Comparison of ENCODE assay signal across 8 mouse cellular contexts in the genomic region with DNA sequence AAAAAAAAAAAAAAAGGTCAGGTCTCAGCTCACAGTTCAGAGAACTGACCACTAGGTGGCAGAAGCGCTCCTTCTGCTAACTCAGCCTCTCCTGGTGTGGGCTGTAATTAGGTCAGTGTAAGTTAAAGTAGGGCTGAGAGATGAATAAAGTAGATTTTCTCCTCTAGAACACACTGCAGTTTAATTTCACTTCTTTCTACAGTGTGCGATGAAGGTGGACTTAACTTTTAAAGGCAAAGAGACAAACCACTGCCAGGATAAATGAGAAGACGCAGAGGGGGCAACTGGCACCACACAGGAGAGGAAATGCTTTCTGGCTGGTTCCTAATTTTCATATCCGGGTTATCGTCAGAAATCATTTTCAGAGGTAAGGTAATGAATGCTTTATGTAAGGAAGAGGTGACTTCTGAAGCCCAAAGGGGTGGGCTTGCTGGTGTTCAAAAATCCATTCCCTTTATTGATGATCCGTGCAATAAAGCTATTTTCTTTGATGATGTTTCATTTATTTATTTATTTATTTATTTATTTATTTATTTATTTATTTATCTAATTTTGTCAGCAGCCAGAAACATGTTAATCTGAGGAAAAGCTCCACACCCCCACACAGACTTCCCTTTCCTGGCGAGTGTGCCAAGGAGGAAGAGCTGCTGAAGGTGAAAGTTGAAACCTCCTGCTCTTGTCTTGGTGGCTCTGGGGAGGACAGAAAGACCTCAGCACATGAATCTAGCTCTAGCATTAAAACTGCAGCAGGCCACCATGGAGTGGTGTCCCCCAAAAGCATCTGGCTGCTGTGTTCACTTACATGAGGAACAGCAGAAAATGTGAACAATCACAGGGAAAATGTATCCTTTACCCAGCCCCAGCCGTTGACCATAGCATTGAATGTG.
DNase-seq lines count a peak whose midpoint lies in the region; ATAC-seq and TF ChIP-seq lines count a peak whose summit lies in the region.

No protein-coding gene starts in this region.

- H3K4me3 ChIP-seq in gastrocnemius, adult 2 months: peak overlapping the region; percentile 63

- DNase-seq in cerebellum, postnatal 4 days (ENCODE audit: low spot score in 2 of 2): peak; percentile 65 to 83
- peak; percentile 81 for DNase-seq in gastrocnemius, adult 2 months
- DNase-seq in induced T-regulatory cell, adult 2 months (ENCODE audit: low read depth): peak; percentile 64
- DNase-seq in left cerebral cortex, adult 8-10 months (ENCODE audit: low spot score in 2 of 2): peak; percentile 15 to 42
- peak; percentile 67 for DNase-seq in right cerebral cortex, adult 18-20 months
- DNase-seq in urinary bladder, adult 2 months (ENCODE audit: low spot score): peak; percentile 32

- ATAC-seq in activated CD4-positive, CD25-positive, alpha-beta regulatory T cell, adult 4 months: peak; percentile 65
- peak; percentile 88 for ATAC-seq in megakaryocyte, adult 5-6 weeks (ENCODE audit: poor library complexity, severe bottlenecking)

- peak; percentile 92 for TF ChIP-seq CTCF in gastrocnemius, adult 2 months (IDR thresholded peaks at IDR 0.05)

- peak overlapping the region; percentile 75 for H3K27ac ChIP-seq in gastrocnemius, adult 2 months

- intact Hi-C loops in gastrocnemius, adult 2 months (cut with DNase I): no loop called here

Comparison
In these comparisons a context has a peak if more than half of its experiments do, and no peak if none do; other contexts are left out.
1. Peak in every context shown above with its lines: DNase-seq, ATAC-seq, H3K4me3 ChIP-seq and H3K27ac ChIP-seq.
2. DNase-seq: peak in every context shown above with its lines; median percentile 81 in gastrocnemius, adult 2 months; 74 in cerebellum, postnatal 4 days; 67 in right cerebral cortex, adult 18-20 months; 64 in induced T-regulatory cell, adult 2 months; 32 in urinary bladder, adult 2 months; 28 in left cerebral cortex, adult 8-10 months.